Mouse (Mus musculus) midbrain, postnatal 0 days (tissue): Measurements from ENCODE around the gene Grpel1. TPM values are rescaled to one million over a fixed set of nuclear protein-coding genes. Genes with fewer than 3 reads are reported as not detected.

Source experiments
- ATAC-seq: fragments of 200-750 bp; cut with Nextera tagmentation; 2 replicates; pipeline ENCODE4 v1.8.0; 2017; ENCODE audit warnings: moderate number of reproducible peaks, mild to moderate bottlenecking, moderate TSS enrichment, moderate library complexity; ENCODE audit not compliant: low FRiP score
- DNase-seq: peaks from one replicate; pipeline ENCODE4 v3.0.0-alpha.2; 2015; ENCODE audit warnings: low spot score
- H3K27ac ChIP-seq: fragments of 300-500 bp; sonication (generic); 2 replicates; pipeline ENCODE4 v1.5.1; 2014; ENCODE audit warnings: low read depth, mild to moderate bottlenecking, low read length, mixed read lengths
- H3K27me3 ChIP-seq: fragments of 300-500 bp; sonication (generic); 2 replicates; pipeline ENCODE4 v1.6.1; 2014; ENCODE audit warnings: low read length, control low read depth, mixed read lengths; ENCODE audit not compliant: insufficient read depth
- H3K36me3 ChIP-seq: fragments of 300-500 bp; sonication (generic); 2 replicates; pipeline ENCODE4 v1.6.1; 2014; ENCODE audit warnings: low read length, control low read depth, mixed read lengths; ENCODE audit not compliant: insufficient read depth
- H3K4me1 ChIP-seq: fragments of 300-500 bp; sonication (generic); 2 replicates; pipeline ENCODE4 v1.6.1; 2014; ENCODE audit warnings: mild to moderate bottlenecking, control low read depth, antibody characterized with exemption, low read length, mixed read lengths; ENCODE audit not compliant: insufficient read depth
- H3K4me2 ChIP-seq: fragments of 300-500 bp; sonication (generic); 2 replicates; pipeline ENCODE4 v1.6.1; 2014; ENCODE audit warnings: low read depth, mild to moderate bottlenecking, low read length, mixed read lengths; ENCODE audit not compliant: poor library complexity, severe bottlenecking
- H3K4me3 ChIP-seq: fragments of 300-500 bp; sonication (generic); 2 replicates; pipeline ENCODE4 v1.5.1; 2014; ENCODE audit warnings: low read depth, mild to moderate bottlenecking, low read length, moderate library complexity
- H3K9ac ChIP-seq: fragments of 300-500 bp; sonication (generic); replicated peaks from 2 replicates; pipeline ENCODE4 v1.6.1; 2014; ENCODE audit warnings: mild to moderate bottlenecking, low read length, moderate library complexity, mixed read lengths; ENCODE audit not compliant: poor library complexity, severe bottlenecking
- H3K9me3 ChIP-seq: fragments of 300-500 bp; sonication (generic); 2 replicates; pipeline ENCODE4 v1.6.1; 2016; ENCODE audit warnings: low read length, control low read depth
- CTCF ChIP-seq: IDR thresholded peaks from 2 replicates; pipeline ENCODE4 v1.5.1; 2016; ENCODE audit warnings: antibody characterized with exemption, mild to moderate bottlenecking
- WGBS: fragments of 180-500 bp; shearing (Covaris S2); extraction: QIAGEN DNeasy Blood & Tissue Kit; methylation state at CpG from one replicate; pipeline ENCODE4 v1.1.7; 2014; 5-methylcytosine and 5-hydroxymethylcytosine counted together
- polyA plus RNA-seq: library from polyadenylated mRNA; unstranded; fragments of >200 nt; fragmentation: Nextera tagmentation; extraction: Ambion mirVana; gene quantifications from 2 replicates; pipeline ENCODE4 v1.2.1, GENCODE M21; 2015
- total RNA-seq: library from RNA; depleted of rRNA; stranded (reverse); fragments of >200 nt; gene quantifications from 2 replicates; pipeline ENCODE4 v1.2.3, GENCODE M21; 2014

The Grpel1 gene
- total and polyA plus RNA-seq, 2 experiments from 2014 or later: 16.3 to 38.4 TPM

- ATAC-seq (no peak), DNase-seq (no peak)
- no peaks in the 10 kb centered on the region for H3K27me3 ChIP-seq
- WGBS: 72% methylated on average over 5 of the region's 5 CpGs
- peaks cover 63% of the 10 kb centered on the region for H3K36me3 ChIP-seq
- no peak overlapping the region for H3K4me2 ChIP-seq
- no peak overlapping the region for H3K4me3 ChIP-seq
- H3K27ac ChIP-seq: no peak overlapping the region
- no peak for TF ChIP-seq CTCF
- no peak overlapping the region for H3K9ac ChIP-seq
- H3K4me1 ChIP-seq: no peaks in the 10 kb centered on the region
- H3K9me3 ChIP-seq: no peaks in the 10 kb centered on the region
Measured at GRCm38 (mm10) chr5:36505643-36506042, 40.8 kb downstream of the Grpel1 start.

- DNase-seq (no peak), ATAC-seq (no peak)
- no peaks in the 10 kb centered on the region for H3K9me3 ChIP-seq
- no peak overlapping the region for H3K4me3 ChIP-seq
- H3K4me2 ChIP-seq: no peak overlapping the region
- no peaks in the 10 kb centered on the region for H3K4me1 ChIP-seq
- peaks cover 70% of the 10 kb centered on the region for H3K36me3 ChIP-seq
- TF ChIP-seq CTCF: no peak
- no peak overlapping the region for H3K27ac ChIP-seq
- H3K27me3 ChIP-seq: no peaks in the 10 kb centered on the region
- 93% methylated on average over 10 of the region's 10 CpGs for WGBS
- H3K9ac ChIP-seq: no peak overlapping the region
Measured at GRCm38 (mm10) chr5:36508351-36508750, 43.6 kb downstream of the Grpel1 start.

GRCm38 (mm10) chr5:36510956-36511355 lies 46.2 kb downstream of the Grpel1 start:
- no peaks in the 10 kb centered on the region for H3K9me3 ChIP-seq
- TF ChIP-seq CTCF: no peak
- no peaks in the 10 kb centered on the region for H3K4me1 ChIP-seq
- 100% methylated on average over 2 of the region's 2 CpGs for WGBS
- peaks cover 53% of the 10 kb centered on the region for H3K36me3 ChIP-seq
- ATAC-seq (no peak), DNase-seq (no peak)
- no peak overlapping the region for H3K9ac ChIP-seq
- H3K27me3 ChIP-seq: no peaks in the 10 kb centered on the region
- no peak overlapping the region for H3K4me2 ChIP-seq
- no peak overlapping the region for H3K27ac ChIP-seq
- no peak overlapping the region for H3K4me3 ChIP-seq

GRCm38 (mm10) chr5:36515126-36515525 lies 50.3 kb downstream of the Grpel1 start:
- TF ChIP-seq CTCF: no peak
- no peak for DNase-seq
- no peak overlapping the region for H3K27ac ChIP-seq
- H3K4me3 ChIP-seq: no peak overlapping the region
- H3K4me1 ChIP-seq: no peaks in the 10 kb centered on the region
- 93% methylated on average over 1 of the region's 1 CpGs for WGBS
- H3K36me3 ChIP-seq: peaks cover 78% of the 10 kb centered on the region
- H3K9ac ChIP-seq: no peak overlapping the region
- no peak for ATAC-seq
- no peaks in the 10 kb centered on the region for H3K9me3 ChIP-seq
- H3K4me2 ChIP-seq: no peak overlapping the region
- H3K27me3 ChIP-seq: no peaks in the 10 kb centered on the region

- H3K4me2 ChIP-seq: no peak overlapping the region
- H3K27ac ChIP-seq: no peak overlapping the region
- no peaks in the 10 kb centered on the region for H3K27me3 ChIP-seq
- H3K9ac ChIP-seq: no peak overlapping the region
- 72% methylated on average over 5 of the region's 5 CpGs for WGBS
- H3K9me3 ChIP-seq: no peaks in the 10 kb centered on the region
- TF ChIP-seq CTCF: no peak
- no peaks in the 10 kb centered on the region for H3K4me1 ChIP-seq
- no peak for DNase-seq
- H3K4me3 ChIP-seq: no peak overlapping the region
- H3K36me3 ChIP-seq: peaks cover 79% of the 10 kb centered on the region
- no peak for ATAC-seq
Measured at GRCm38 (mm10) chr5:36515558-36515957, 50.8 kb downstream of the Grpel1 start.

GRCm38 (mm10) chr5:36517596-36517995 lies 52.8 kb downstream of the Grpel1 start:
- ATAC-seq (no peak), DNase-seq (no peak)
- H3K4me3 ChIP-seq: no peak overlapping the region
- no peaks in the 10 kb centered on the region for H3K27me3 ChIP-seq
- no peak overlapping the region for H3K4me2 ChIP-seq
- H3K4me1 ChIP-seq: no peaks in the 10 kb centered on the region
- 86% methylated on average over 3 of the region's 3 CpGs for WGBS
- peaks cover 72% of the 10 kb centered on the region for H3K36me3 ChIP-seq
- H3K9ac ChIP-seq: no peak overlapping the region
- no peaks in the 10 kb centered on the region for H3K9me3 ChIP-seq
- no peak overlapping the region for H3K27ac ChIP-seq
- no peak for TF ChIP-seq CTCF
